Mouse (Mus musculus) ES-E14 (cell line): ENCODE data around the gene Htra2. TPM values are rescaled to one million over a fixed set of nuclear protein-coding genes. Genes with fewer than 3 reads are reported as not detected.

Experiments
- DNase-seq: peaks from one replicate; pipeline ENCODE4 v3.0.0-alpha.2; 2013; ENCODE audit warnings: low read depth, low spot score
- H3K27ac ChIP-seq: 2 replicates; pipeline ENCODE4 v1.5.1; 2012; ENCODE audit warnings: low read depth, mild to moderate bottlenecking, low read length, moderate library complexity, mixed read lengths; ENCODE audit not compliant: poor library complexity, insufficient read depth, severe bottlenecking
- H3K36me3 ChIP-seq: 2 replicates; pipeline ENCODE4 v1.6.1; 2012; ENCODE audit warnings: mild to moderate bottlenecking, low read length, moderate library complexity, mixed read lengths; ENCODE audit not compliant: control insufficient read depth, poor library complexity, insufficient read depth, severe bottlenecking
- H3K4me1 ChIP-seq, 2 experiments: fragments of 150-350 bp in 1 of 2; sonication (generic) in 1 of 2; 2 replicates each; pipeline ENCODE4 v1.6.1; 2012; ENCODE audit warnings: low read length in 2 of 2, mild to moderate bottlenecking in 1 of 2, mixed read lengths in 1 of 2; ENCODE audit not compliant: control insufficient read depth in 2 of 2, insufficient read depth in 2 of 2, poor library complexity in 1 of 2
- H3K4me3 ChIP-seq, 2 experiments: fragments of 150-350 bp in 1 of 2; sonication (generic) in 1 of 2; 2 replicates each; pipeline ENCODE4 v1.5.1; 2012; ENCODE audit warnings: low read length in 2 of 2, low read depth in 1 of 2, mild to moderate bottlenecking in 1 of 2, mixed read lengths in 1 of 2; ENCODE audit not compliant: insufficient read depth in 1 of 2, poor library complexity in 1 of 2, severe bottlenecking in 1 of 2
- H3K9ac ChIP-seq: 2 replicates; pipeline ENCODE4 v1.6.1; 2012; ENCODE audit warnings: low read depth, mild to moderate bottlenecking, low read length, mixed read lengths; ENCODE audit not compliant: poor library complexity, insufficient read depth, severe bottlenecking
- H3K9me3 ChIP-seq: fragments of 150-350 bp; sonication (generic); 2 replicates; pipeline ENCODE4 v1.6.1; 2012; ENCODE audit warnings: low read depth, mild to moderate bottlenecking, low read length; ENCODE audit not compliant: control insufficient read depth, insufficient read depth
- CHD2 ChIP-seq: IDR thresholded peaks from 2 replicates; pipeline ENCODE4 v1.6.1; 2014; ENCODE audit warnings: mild to moderate bottlenecking, low read depth, low read length, inconsistent platforms
- HCFC1 ChIP-seq: IDR thresholded peaks from 2 replicates; pipeline ENCODE4 v1.6.1; 2012; ENCODE audit warnings: low read length, inconsistent platforms, borderline replicate concordance; ENCODE audit not compliant: insufficient read depth
- MAFK ChIP-seq: IDR thresholded peaks from 2 replicates; pipeline ENCODE4 v1.6.1; 2014; ENCODE audit warnings: mild to moderate bottlenecking, low read depth, low read length, inconsistent platforms; ENCODE audit not compliant: insufficient read depth
- ZC3H11A ChIP-seq: IDR thresholded peaks from 2 replicates; pipeline ENCODE4 v1.6.1; 2012; ENCODE audit warnings: low read depth, mild to moderate bottlenecking, inconsistent platforms, low read length, borderline replicate concordance
- ZNF384 ChIP-seq: IDR thresholded peaks from 2 replicates; pipeline ENCODE4 v1.6.1; 2012; ENCODE audit warnings: low read depth, low read length, inconsistent platforms
- in situ Hi-C, 2 experiments: fragments of 600-800 bp; cut with MboI; formaldehyde crosslinking; loops; one replicate each; pipeline ENCODE4 v1.15.1; 2025; ENCODE audit warnings: low sequenced_read_pairs in 2 of 2, inconsistent platforms in 1 of 2; ENCODE audit not compliant: unreplicated experiment in 2 of 2
- total RNA-seq: library from RNA; depleted of rRNA; stranded (reverse); fragments of 300-350 nt; gene quantifications from 2 replicates; pipeline ENCODE4 v1.2.3, GENCODE M21; 2012

Htra2 gene
- total RNA-seq, 1 experiment = 66.8 TPM

DNA sequence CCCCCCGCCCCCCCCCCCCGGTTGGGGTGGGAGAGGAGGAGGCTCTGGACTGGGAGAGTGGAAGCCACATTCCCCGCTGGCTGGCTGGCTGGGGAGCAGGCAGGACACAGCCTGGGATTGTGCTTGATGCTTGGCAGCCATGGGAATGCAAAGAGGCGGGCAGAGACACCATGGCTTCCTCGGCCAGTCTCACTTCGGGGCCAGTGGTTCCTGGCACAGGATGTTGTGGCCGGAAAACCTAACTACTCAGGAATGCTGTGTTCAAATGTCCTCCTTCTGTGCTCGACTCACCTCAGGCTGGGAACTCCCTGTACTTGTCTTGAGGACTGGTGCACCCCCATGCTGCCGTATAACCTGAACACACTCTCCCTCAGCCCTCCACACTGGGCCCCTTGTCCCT lies 27.4 kb downstream of the Htra2 start:
- Histone ChIP-seq H3K4me3 (no peak overlapping the region), H3K36me3 (no peaks in the 10 kb centered on the region), H3K27ac (no peak overlapping the region), H3K9me3 (no peaks in the 10 kb centered on the region), H3K9ac (no peak overlapping the region), H3K4me1 (peaks cover 0 to 7% of the 10 kb centered on the region in 2 experiments; a peak in 2 of 4 replicates)
- DNase-seq = no peak
- TF ChIP-seq MAFK = no peak
- TF ChIP-seq ZNF384 = no peak
- TF ChIP-seq CHD2 = no peak
- no peak for TF ChIP-seq ZC3H11A
- no peak for TF ChIP-seq HCFC1
- in situ Hi-C loops = no loop called here

- no peaks in the 10 kb centered on the region for H3K9me3 ChIP-seq
- in situ Hi-C loops = no loop called here
- H3K9ac ChIP-seq = no peak overlapping the region
- H3K36me3 ChIP-seq = no peaks in the 10 kb centered on the region
- TF ChIP-seq HCFC1 = no peak
- no peak for TF ChIP-seq CHD2
- no peak for TF ChIP-seq ZC3H11A
- no peak for TF ChIP-seq ZNF384
- no peak for TF ChIP-seq MAFK
- H3K4me1 ChIP-seq = peaks cover 0 to 7% of the 10 kb centered on the region in 2 experiments; a peak in 2 of 4 replicates
- DNase-seq = no peak
- no peak overlapping the region for H3K4me3 ChIP-seq
- no peak overlapping the region for H3K27ac ChIP-seq
Measured at GRCm38 (mm10) chr6:83027293-83027692, 27.8 kb downstream of the Htra2 start.

DNA sequence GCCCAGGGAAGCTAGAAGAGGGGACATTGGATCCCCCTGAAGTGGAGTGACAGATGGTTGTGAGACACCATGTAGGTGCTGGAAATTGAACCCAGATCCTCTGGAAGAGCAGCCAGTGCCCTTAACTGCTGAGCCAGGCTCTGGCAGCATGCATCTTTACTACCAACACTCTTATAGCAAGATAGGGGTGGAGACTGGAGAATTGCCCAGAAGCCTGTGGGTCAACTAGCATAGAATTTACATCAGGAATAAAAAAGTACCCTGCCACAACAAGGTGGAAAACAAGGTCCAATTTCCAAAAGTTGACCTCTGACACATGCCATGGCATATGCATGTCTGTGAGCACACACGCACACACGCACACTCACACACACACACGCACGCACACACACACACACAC lies 29.9 kb downstream of the Htra2 start:
- Histone ChIP-seq H3K9ac (no peak overlapping the region), H3K9me3 (no peaks in the 10 kb centered on the region), H3K27ac (no peak overlapping the region), H3K4me3 (no peak overlapping the region), H3K4me1 (no peaks in the 10 kb centered on the region), H3K36me3 (no peaks in the 10 kb centered on the region)
- DNase-seq = no peak
- in situ Hi-C loops = no loop called here
- TF ChIP-seq CHD2 = no peak
- TF ChIP-seq HCFC1 = no peak
- TF ChIP-seq MAFK = no peak
- TF ChIP-seq ZNF384 = no peak
- no peak for TF ChIP-seq ZC3H11A

- DNase-seq = no peak
- in situ Hi-C loops = no loop called here
- TF ChIP-seq MAFK (no peak), HCFC1 (no peak), ZC3H11A (no peak), ZNF384 (no peak), CHD2 (no peak)
- H3K36me3 ChIP-seq = no peaks in the 10 kb centered on the region
- no peaks in the 10 kb centered on the region for H3K4me1 ChIP-seq
- H3K4me3 ChIP-seq = no peak overlapping the region
- H3K9ac ChIP-seq = no peak overlapping the region
- no peak overlapping the region for H3K27ac ChIP-seq
- no peaks in the 10 kb centered on the region for H3K9me3 ChIP-seq
Measured at GRCm38 (mm10) chr6:83024421-83024820, 30.7 kb downstream of the Htra2 start.

DNA sequence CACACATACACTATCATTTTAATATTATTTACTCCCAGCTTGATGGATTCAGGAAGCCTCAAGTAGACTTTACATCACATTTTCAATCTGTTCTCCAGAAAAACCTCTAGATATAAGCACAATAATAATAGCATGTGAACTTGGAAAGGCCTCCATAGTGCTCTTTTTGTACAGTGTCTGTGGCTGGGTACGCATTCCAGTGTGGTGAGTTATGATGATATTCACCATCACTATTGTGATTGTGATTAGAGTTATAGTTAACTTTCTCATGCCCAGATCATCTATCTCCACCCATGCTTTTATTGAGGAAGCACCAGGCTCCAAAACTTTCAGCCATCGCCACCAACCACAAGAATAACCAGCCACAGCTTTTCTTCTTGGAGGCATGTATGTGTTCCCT lies 31.3 kb downstream of the Htra2 start:
- Histone ChIP-seq H3K36me3 (no peaks in the 10 kb centered on the region), H3K4me3 (no peak overlapping the region), H3K4me1 (no peaks in the 10 kb centered on the region), H3K27ac (no peak overlapping the region), H3K9me3 (no peaks in the 10 kb centered on the region), H3K9ac (no peak overlapping the region)
- no peak for TF ChIP-seq HCFC1
- no peak for TF ChIP-seq MAFK
- no peak for TF ChIP-seq CHD2
- TF ChIP-seq ZC3H11A = no peak
- TF ChIP-seq ZNF384 = no peak
- in situ Hi-C loops = no loop called here
- no peak for DNase-seq
